Mouse (Mus musculus) erythroid progenitor cell, adult 5-6 weeks (primary cell): ENCODE measurements around the gene Spata13. TPM values are rescaled to one million over a fixed set of nuclear protein-coding genes. Genes with fewer than 3 reads are reported as not detected.

Experiments used
- ATAC-seq: replicated peaks from 2 replicates; pipeline ENCODE4 v1.8.0; 2016; ENCODE audit warnings: moderate number of reproducible peaks, mild to moderate bottlenecking, moderate TSS enrichment, inconsistent platforms; ENCODE audit not compliant: poor library complexity, low FRiP score, severe bottlenecking
- total RNA-seq, 2 experiments: library from RNA; stranded (forward) in 1 of 2; stranded (reverse) in 1 of 2; fragments of 150-400 nt in 1 of 2; fragments of 186-747, 209-891 nt in 1 of 2; gene quantifications; 2 replicates each; pipeline versions ENCODE4 v1.2.3 to v1.2.4; 2015 to 2017; ENCODE audit warnings: low replicate concordance in 2 of 2

Spata13 gene
- total RNA-seq, 2 experiments from 2014 or later = 20.5 to 49.2 TPM

GRCm38 (mm10) chr14:60740507-60740906 is 106.7 kb downstream of the Spata13 start:
- no peak for ATAC-seq

- no peak for ATAC-seq
These were observed 107.2 kb downstream of the Spata13 start for GRCm38 (mm10) chr14:60741033-60741432.

GRCm38 (mm10) chr14:60741490-60741981 is 107.7 kb downstream of the Spata13 start:
- ATAC-seq = no peak

GRCm38 (mm10) chr14:60743681-60744080 is 109.9 kb downstream of the Spata13 start:
- no peak for ATAC-seq

- ATAC-seq = no peak
These were observed 111.4 kb downstream of the Spata13 start for GRCm38 (mm10) chr14:60745201-60745600.

- no peak for ATAC-seq
These were observed 112.3 kb downstream of the Spata13 start for GRCm38 (mm10) chr14:60746141-60746540.

- ATAC-seq = no peak
These were observed 113.5 kb downstream of the Spata13 start for GRCm38 (mm10) chr14:60747154-60747870.

- no peak for ATAC-seq
These were observed 116.1 kb downstream of the Spata13 start for GRCm38 (mm10) chr14:60749880-60750279.

GRCm38 (mm10) chr14:60751581-60751980 is 117.8 kb downstream of the Spata13 start:
- ATAC-seq = no peak

- ATAC-seq = no peak
These were observed 119.3 kb downstream of the Spata13 start for GRCm38 (mm10) chr14:60752892-60753800.

GRCm38 (mm10) chr14:60753801-60754126 is 120.0 kb downstream of the Spata13 start:
- no peak for ATAC-seq

- ATAC-seq = no peak
These were observed 120.9 kb downstream of the Spata13 start for GRCm38 (mm10) chr14:60754656-60755055.

GRCm38 (mm10) chr14:60756271-60756670 is 122.5 kb downstream of the Spata13 start:
- ATAC-seq = no peak

- no peak for ATAC-seq
These were observed 123.5 kb downstream of the Spata13 start for GRCm38 (mm10) chr14:60757265-60757664.

- ATAC-seq = no peak
These were observed 123.9 kb downstream of the Spata13 start for GRCm38 (mm10) chr14:60757722-60758121.

GRCm38 (mm10) chr14:60759097-60759496 is 125.3 kb downstream of the Spata13 start:
- no peak for ATAC-seq

- no peak for ATAC-seq
These were observed 128.0 kb downstream of the Spata13 start for GRCm38 (mm10) chr14:60761801-60762200.

- ATAC-seq = no peak
These were observed 129.0 kb downstream of the Spata13 start for GRCm38 (mm10) chr14:60762754-60763153.

- no peak for ATAC-seq
These were observed 129.9 kb downstream of the Spata13 start for GRCm38 (mm10) chr14:60763746-60764145.

GRCm38 (mm10) chr14:60764526-60764925 is 130.7 kb downstream of the Spata13 start:
- ATAC-seq = no peak

- no peak for ATAC-seq
These were observed 131.2 kb downstream of the Spata13 start for GRCm38 (mm10) chr14:60765025-60765424.
